Mouse (Mus musculus): Measurements from ENCODE around the gene Fam98c.

The Fam98c gene

GRCm38 (mm10) chr7:29172390-29173016 lies 16.5 kb upstream of the Fam98c start:
- Histone ChIP-seq H3K4me1 (replicated peaks; ENCODE audit: low read depth, low read length) (peaks cover 55% of the 10 kb centered on the region), H3K4me3 (replicated peaks; ENCODE audit: low read length) (peak overlapping the region; percentile 88), H3K27me3 (ENCODE audit: insufficient read depth, low read length) (peaks cover 32% of the 10 kb centered on the region), H3K36me3 (ENCODE audit: insufficient read depth, low read length) (peaks cover 49% of the 10 kb centered on the region), H3K9me3 (ENCODE audit: low read length) (no peaks in the 10 kb centered on the region)
- no peak for TF ChIP-seq CTCF (conservative IDR thresholded peaks at IDR 0.05; ENCODE audit: low read length)
- no peak for TF ChIP-seq POU5F1 (IDR thresholded peaks at IDR 0.05; ENCODE audit: borderline replicate concordance, low read length)

DNA sequence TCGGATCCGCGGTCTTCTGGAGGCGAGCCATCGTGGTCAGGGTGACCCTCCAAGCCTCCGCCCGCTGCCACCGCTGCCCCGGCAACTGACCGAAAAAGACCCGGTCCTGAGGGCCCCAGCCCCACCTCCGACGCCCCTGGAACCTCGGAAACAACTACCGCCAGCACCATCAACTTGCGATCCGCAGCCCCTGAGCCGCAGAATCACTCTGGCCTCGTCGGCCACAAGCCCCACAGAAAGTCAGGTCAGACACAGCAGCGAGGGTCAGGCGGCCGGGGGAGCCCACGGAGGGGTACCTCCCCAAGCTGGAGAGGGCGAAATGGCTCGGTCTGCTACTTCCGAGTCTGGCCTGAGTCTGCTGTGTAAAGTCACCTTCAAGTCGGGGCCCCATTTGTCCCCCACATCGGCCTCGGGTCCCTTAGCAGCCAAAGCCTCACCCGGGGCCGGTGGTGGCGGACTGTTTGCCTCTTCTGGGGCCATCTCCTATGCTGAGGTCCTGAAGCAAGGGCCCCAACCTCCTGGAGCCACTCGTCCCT lies 15.6 kb upstream of the Fam98c start:
- Histone ChIP-seq H3K4me1 (replicated peaks; ENCODE audit: low read depth, low read length) (peaks cover 55% of the 10 kb centered on the region), H3K36me3 (ENCODE audit: insufficient read depth, low read length) (peaks cover 41% of the 10 kb centered on the region), H3K27me3 (ENCODE audit: insufficient read depth, low read length) (peaks cover 32% of the 10 kb centered on the region), H3K9me3 (ENCODE audit: low read length) (no peaks in the 10 kb centered on the region), H3K4me3 (replicated peaks; ENCODE audit: low read length) (peak overlapping the region; percentile 88)
- TF ChIP-seq CTCF (conservative IDR thresholded peaks at IDR 0.05; ENCODE audit: low read length) (no peak), POU5F1 (IDR thresholded peaks at IDR 0.05; ENCODE audit: borderline replicate concordance, low read length) (no peak)

GRCm38 (mm10) chr7:29170755-29171561 lies 14.9 kb upstream of the Fam98c start:
- Histone ChIP-seq H3K27me3 (ENCODE audit: insufficient read depth, low read length) (peaks cover 36% of the 10 kb centered on the region), H3K4me3 (replicated peaks; ENCODE audit: low read length) (peak overlapping the region; percentile 88), H3K9me3 (ENCODE audit: low read length) (no peaks in the 10 kb centered on the region), H3K4me1 (replicated peaks; ENCODE audit: low read depth, low read length) (peaks cover 55% of the 10 kb centered on the region), H3K36me3 (ENCODE audit: insufficient read depth, low read length) (peaks cover 40% of the 10 kb centered on the region)
- TF ChIP-seq NANOG (IDR thresholded peaks at IDR 0.05; ENCODE audit: borderline replicate concordance, low read length) (no peak), CTCF (conservative IDR thresholded peaks at IDR 0.05; ENCODE audit: low read length) (no peak), POU5F1 (IDR thresholded peaks at IDR 0.05; ENCODE audit: borderline replicate concordance, low read length) (no peak)

DNA sequence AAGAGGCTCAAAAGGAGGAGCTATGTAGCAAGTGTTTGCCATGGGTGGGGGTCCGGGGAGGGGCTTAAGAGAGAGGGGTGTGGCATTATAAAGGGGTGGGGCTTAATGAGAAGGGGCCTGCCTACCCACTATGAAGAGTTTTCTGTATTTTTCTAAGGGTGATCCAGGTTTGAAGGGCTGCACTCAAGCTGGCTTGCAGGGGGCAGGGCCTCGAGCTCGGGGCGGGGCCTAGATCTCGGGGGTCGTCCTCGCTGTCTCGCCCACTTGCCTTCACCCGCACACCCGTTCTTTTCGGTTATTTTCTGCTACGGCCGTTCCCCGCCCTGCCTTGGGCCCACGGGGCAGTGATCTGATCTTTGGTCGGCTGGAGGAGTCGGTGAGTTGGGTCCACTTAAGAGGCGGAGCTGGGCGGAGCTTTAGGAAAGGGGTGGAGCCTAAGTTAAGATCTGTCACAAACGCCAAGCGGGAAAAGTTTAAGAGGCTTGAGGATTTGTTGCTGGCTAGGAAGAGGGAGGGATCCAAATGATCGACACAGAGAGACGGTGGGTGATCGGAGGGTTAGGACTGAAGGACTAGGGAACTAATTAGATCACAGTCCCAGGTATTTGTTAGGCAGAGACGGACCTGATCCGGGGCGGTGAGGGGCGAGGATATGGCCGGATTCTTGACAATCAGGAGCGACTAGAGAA lies 14.2 kb upstream of the Fam98c start, which contains the start of the genes Ggn and Spred3:
Ggn (plus strand) TSS at position 145 of the 689 bp plus-strand sequence.
Spred3 (minus strand) TSS at position 346 of the 689 bp plus-strand sequence.
- Histone ChIP-seq H3K4me3 (replicated peaks; ENCODE audit: low read length) (peak within 1 kb of the TSS; percentile 88), H3K4me1 (replicated peaks; ENCODE audit: low read depth, low read length) (peaks cover 55% of the 10 kb centered on the region), H3K9me3 (ENCODE audit: low read length) (no peaks in the 10 kb centered on the region), H3K27me3 (ENCODE audit: insufficient read depth, low read length) (peaks cover 36% of the 10 kb centered on the region), H3K36me3 (ENCODE audit: insufficient read depth, low read length) (peaks cover 35% of the 10 kb centered on the region)
- TF ChIP-seq NANOG (IDR thresholded peaks at IDR 0.05; ENCODE audit: borderline replicate concordance, low read length) (no peak), CTCF (conservative IDR thresholded peaks at IDR 0.05; ENCODE audit: low read length) (no peak), POU5F1 (IDR thresholded peaks at IDR 0.05; ENCODE audit: borderline replicate concordance, low read length) (no peak)

- H3K36me3 ChIP-seq (ENCODE audit: insufficient read depth, low read length) = peaks cover 27% of the 10 kb centered on the region
- TF ChIP-seq POU5F1 (IDR thresholded peaks at IDR 0.05; ENCODE audit: borderline replicate concordance, low read length) = no peak
- TF ChIP-seq NANOG (IDR thresholded peaks at IDR 0.05; ENCODE audit: borderline replicate concordance, low read length) = no peak
- no peak for TF ChIP-seq CTCF (conservative IDR thresholded peaks at IDR 0.05; ENCODE audit: low read length)
- H3K4me1 ChIP-seq (replicated peaks; ENCODE audit: low read depth, low read length) = peaks cover 58% of the 10 kb centered on the region
- peak overlapping the region; percentile 88 for H3K4me3 ChIP-seq (replicated peaks; ENCODE audit: low read length)
- no peaks in the 10 kb centered on the region for H3K9me3 ChIP-seq (ENCODE audit: low read length)
- H3K27me3 ChIP-seq (ENCODE audit: insufficient read depth, low read length) = peaks cover 36% of the 10 kb centered on the region
Measured at GRCm38 (mm10) chr7:29169231-29170065, 13.4 kb upstream of the Fam98c start.

GRCm38 (mm10) chr7:29168791-29169230 lies 12.8 kb upstream of the Fam98c start:
- H3K9me3 ChIP-seq (ENCODE audit: low read length) = no peaks in the 10 kb centered on the region
- H3K27me3 ChIP-seq (ENCODE audit: insufficient read depth, low read length) = peaks cover 36% of the 10 kb centered on the region
- peaks cover 21% of the 10 kb centered on the region for H3K36me3 ChIP-seq (ENCODE audit: insufficient read depth, low read length)
- peak overlapping the region; percentile 88 for H3K4me3 ChIP-seq (replicated peaks; ENCODE audit: low read length)
- peaks cover 62% of the 10 kb centered on the region for H3K4me1 ChIP-seq (replicated peaks; ENCODE audit: low read depth, low read length)
- TF ChIP-seq POU5F1 (IDR thresholded peaks at IDR 0.05; ENCODE audit: borderline replicate concordance, low read length) (no peak), NANOG (IDR thresholded peaks at IDR 0.05; ENCODE audit: borderline replicate concordance, low read length) (no peak), CTCF (conservative IDR thresholded peaks at IDR 0.05; ENCODE audit: low read length) (no peak)

- TF ChIP-seq NANOG (IDR thresholded peaks at IDR 0.05; ENCODE audit: borderline replicate concordance, low read length) (no peak), CTCF (conservative IDR thresholded peaks at IDR 0.05; ENCODE audit: low read length) (no peak), POU5F1 (IDR thresholded peaks at IDR 0.05; ENCODE audit: borderline replicate concordance, low read length) (no peak)
- Histone ChIP-seq H3K27me3 (ENCODE audit: insufficient read depth, low read length) (peaks cover 31% of the 10 kb centered on the region), H3K36me3 (ENCODE audit: insufficient read depth, low read length) (peaks cover 15% of the 10 kb centered on the region)
Measured at GRCm38 (mm10) chr7:29168121-29168695, 12.2 kb upstream of the Fam98c start.

More at GRCm38 (mm10) chr7:29168121-29168695, 12.2 kb upstream of the Fam98c start:
- H3K4me3 ChIP-seq (replicated peaks; ENCODE audit: low read length) = peak overlapping the region; percentile 88
- no peaks in the 10 kb centered on the region for H3K9me3 ChIP-seq (ENCODE audit: low read length)
- H3K4me1 ChIP-seq (replicated peaks; ENCODE audit: low read depth, low read length) = peaks cover 66% of the 10 kb centered on the region
